Mouse (Mus musculus): Measurements from ENCODE around the gene Afap1.

Gene Afap1

GRCm38 (mm10) chr5:35933059-35933458, 39.9 kb downstream of the Afap1 start:
- DNase-seq (ENCODE audit: low read depth, low spot score) = no peak

GRCm38 (mm10) chr5:35935939-35936338, 42.8 kb downstream of the Afap1 start:
- no peak for DNase-seq (ENCODE audit: low read depth, low spot score)

- DNase-seq (ENCODE audit: low read depth, low spot score) = no peak
Measured at GRCm38 (mm10) chr5:35938249-35939223, 45.4 kb downstream of the Afap1 start.

- no peak for DNase-seq (ENCODE audit: low read depth, low spot score)
Measured at GRCm38 (mm10) chr5:35939958-35940357, 46.8 kb downstream of the Afap1 start.

GRCm38 (mm10) chr5:35943541-35943940, 50.4 kb downstream of the Afap1 start:
- no peak for DNase-seq (ENCODE audit: low read depth, low spot score)

- DNase-seq (ENCODE audit: low read depth, low spot score) = no peak
Measured at GRCm38 (mm10) chr5:35946841-35947240, 53.7 kb downstream of the Afap1 start.

- DNase-seq (ENCODE audit: low read depth, low spot score) = no peak
Measured at GRCm38 (mm10) chr5:35947427-35947826, 54.3 kb downstream of the Afap1 start.

GRCm38 (mm10) chr5:35948225-35948975, 55.3 kb downstream of the Afap1 start:
- DNase-seq (ENCODE audit: low read depth, low spot score) = no peak

GRCm38 (mm10) chr5:35949061-35949460, 55.9 kb downstream of the Afap1 start:
- DNase-seq (ENCODE audit: low read depth, low spot score) = no peak

GRCm38 (mm10) chr5:35950504-35950903, 57.4 kb downstream of the Afap1 start:
- DNase-seq (ENCODE audit: low read depth, low spot score) = no peak

GRCm38 (mm10) chr5:35954055-35954718, 61.1 kb downstream of the Afap1 start:
- DNase-seq (ENCODE audit: low read depth, low spot score) = peak; percentile 34

GRCm38 (mm10) chr5:35956268-35956667, 63.1 kb downstream of the Afap1 start:
- no peak for DNase-seq (ENCODE audit: low read depth, low spot score)

GRCm38 (mm10) chr5:35958681-35959080, 65.6 kb downstream of the Afap1 start:
- DNase-seq (ENCODE audit: low read depth, low spot score) = no peak

GRCm38 (mm10) chr5:35960168-35960567, 67.0 kb downstream of the Afap1 start:
- no peak for DNase-seq (ENCODE audit: low read depth, low spot score)

GRCm38 (mm10) chr5:35961271-35961670, 68.2 kb downstream of the Afap1 start:
- DNase-seq (ENCODE audit: low read depth, low spot score) = no peak

GRCm38 (mm10) chr5:35963635-35964034, 70.5 kb downstream of the Afap1 start:
- no peak for DNase-seq (ENCODE audit: low read depth, low spot score)

GRCm38 (mm10) chr5:35965036-35965435, 71.9 kb downstream of the Afap1 start:
- DNase-seq (ENCODE audit: low read depth, low spot score) = no peak

- no peak for DNase-seq (ENCODE audit: low read depth, low spot score)
Measured at GRCm38 (mm10) chr5:35969857-35970256, 76.7 kb downstream of the Afap1 start.

- DNase-seq (ENCODE audit: low read depth, low spot score) = no peak
Measured at GRCm38 (mm10) chr5:35970380-35971105, 77.4 kb downstream of the Afap1 start.

GRCm38 (mm10) chr5:35971841-35972578, 78.9 kb downstream of the Afap1 start:
- DNase-seq (ENCODE audit: low read depth, low spot score) = no peak

- no peak for DNase-seq (ENCODE audit: low read depth, low spot score)
Measured at GRCm38 (mm10) chr5:35972739-35973138, 79.6 kb downstream of the Afap1 start.

All from brain, embryonic 18.5 days (tissue).